Mouse (Mus musculus) heart, embryonic 12.5 days (tissue): ENCODE data around the gene Exosc9. TPM values are rescaled to one million over a fixed set of nuclear protein-coding genes. Genes with fewer than 3 reads are reported as not detected.

ENCODE experiments used
- ATAC-seq: fragments of 200-750 bp; cut with Nextera tagmentation; 2 replicates; pipeline ENCODE4 v1.8.0; 2017; ENCODE audit warnings: moderate TSS enrichment, moderate library complexity; ENCODE audit not compliant: insufficient number of reproducible peaks, low FRiP score
- H3K27ac ChIP-seq: fragments of 300-500 bp; sonication (generic); 2 replicates; pipeline ENCODE4 v1.5.1; 2016; ENCODE audit warnings: mild to moderate bottlenecking, moderate library complexity; ENCODE audit not compliant: poor library complexity, severe bottlenecking
- H3K27me3 ChIP-seq: fragments of 300-500 bp; sonication (generic); replicated peaks from 2 replicates; pipeline ENCODE4 v1.6.1; 2016; ENCODE audit warnings: mild to moderate bottlenecking, moderate library complexity
- H3K36me3 ChIP-seq: fragments of 300-500 bp; sonication (generic); 2 replicates; pipeline ENCODE4 v1.6.1; 2016; ENCODE audit warnings: mild to moderate bottlenecking, moderate library complexity
- H3K4me1 ChIP-seq: fragments of 300-500 bp; sonication (generic); replicated peaks from 2 replicates; pipeline ENCODE4 v1.6.1; 2016; ENCODE audit warnings: mild to moderate bottlenecking
- H3K4me2 ChIP-seq: fragments of 300-500 bp; sonication (generic); 2 replicates; pipeline ENCODE4 v1.6.1; 2016; ENCODE audit warnings: mild to moderate bottlenecking, moderate library complexity
- H3K4me3 ChIP-seq: fragments of 300-500 bp; sonication (generic); 2 replicates; pipeline ENCODE4 v1.5.1; 2016; ENCODE audit warnings: mild to moderate bottlenecking
- H3K9ac ChIP-seq: fragments of 300-500 bp; sonication (generic); 2 replicates; pipeline ENCODE4 v1.6.1; 2016; ENCODE audit warnings: mild to moderate bottlenecking, moderate library complexity
- H3K9me3 ChIP-seq: fragments of 300-500 bp; sonication (generic); replicated peaks from 2 replicates; pipeline ENCODE4 v1.6.1; 2016; ENCODE audit warnings: mild to moderate bottlenecking, moderate library complexity
- WGBS: fragments of 180-500 bp; shearing (Covaris S2); methylation state at CpG from one replicate; pipeline ENCODE4 v1.1.7; 2016; 5-methylcytosine and 5-hydroxymethylcytosine counted together
- polyA plus RNA-seq: library from polyadenylated mRNA; unstranded; fragments of >200 nt; fragmentation: Nextera tagmentation; extraction: Ambion mirVana; gene quantifications from 2 replicates; pipeline ENCODE4 v1.2.1, GENCODE M21; 2016

Exosc9 gene
- polyA plus RNA-seq, 1 experiment from 2014 or later, result 49.5 TPM

GRCm38 (mm10) chr3:36613908-36614255 is 61.5 kb downstream of the Exosc9 start:
- ATAC-seq, result no peak
- 76% methylated on average over 4 of the region's 5 CpGs for WGBS
- Histone ChIP-seq H3K4me2 (peak overlapping the region; percentile 67), H3K4me1 (peaks cover 5% of the 10 kb centered on the region; the same call in 1 of the 2 replicates), H3K9me3 (no peaks in the 10 kb centered on the region), H3K27me3 (no peaks in the 10 kb centered on the region), H3K9ac (0 out of 2 replicates have a peak overlapping the region, but pooled peaks have one; percentile 30), H3K36me3 (no peaks in the 10 kb centered on the region), H3K27ac (no peak overlapping the region), H3K4me3 (peak overlapping the region; percentile 60; the same call in 1 of the 2 replicates)

Other genes with a start within 250 kb of the Exosc9 start
- gene Anxa5, start 76.7 kb upstream of the Exosc9 start, polyA plus RNA-seq, result 327 and 336 TPM in 2 replicates
- 1.2 and 1.3 TPM in 2 replicates for gene 1810062G17Rik, start 76.7 kb upstream of the Exosc9 start, polyA plus RNA-seq
- 0.30 and 0.31 TPM in 2 replicates for gene Gm11549, start 30.8 kb upstream of the Exosc9 start, polyA plus RNA-seq
- gene Ccna2, start 19.5 kb downstream of the Exosc9 start, polyA plus RNA-seq, result 194 and 199 TPM in 2 replicates
- gene Bbs7, start 60.9 kb downstream of the Exosc9 start, polyA plus RNA-seq, result 11.8 and 12.0 TPM in 2 replicates
- 6.4 and 7.3 TPM in 2 replicates for gene Trpc3, start 137.6 kb downstream of the Exosc9 start, polyA plus RNA-seq